Mouse (Mus musculus) liver, embryonic 11.5 days (tissue): ENCODE results near the gene Mrvi1. TPM values are rescaled to one million over a fixed set of nuclear protein-coding genes. Genes with fewer than 3 reads are reported as not detected.

ENCODE experiments used
- ATAC-seq: fragments of 200-750 bp; cut with Nextera tagmentation; replicated peaks from 2 replicates; pipeline ENCODE4 v1.8.0; 2017; ENCODE audit warnings: moderate number of reproducible peaks, mild to moderate bottlenecking, moderate TSS enrichment, moderate library complexity; ENCODE audit not compliant: low FRiP score
- DNase-seq: peaks from one replicate; pipeline ENCODE4 v3.0.0-alpha.2; 2017; ENCODE audit warnings: low spot score
- H3K27ac ChIP-seq: fragments of 300-500 bp; sonication (generic); 2 replicates; pipeline ENCODE4 v1.5.1; 2014; ENCODE audit warnings: mild to moderate bottlenecking, low read depth, low read length, control low read depth
- H3K27me3 ChIP-seq: fragments of 300-500 bp; sonication (generic); replicated peaks from 2 replicates; pipeline ENCODE4 v1.6.1; 2014; ENCODE audit warnings: low read length, mixed read lengths; ENCODE audit not compliant: control insufficient read depth, insufficient read depth
- H3K36me3 ChIP-seq: fragments of 300-500 bp; sonication (generic); 2 replicates; pipeline ENCODE4 v1.6.1; 2014; ENCODE audit warnings: mild to moderate bottlenecking, low read length, moderate library complexity, mixed read lengths; ENCODE audit not compliant: control insufficient read depth, insufficient read depth
- H3K4me1 ChIP-seq: fragments of 300-500 bp; sonication (generic); replicated peaks from 2 replicates; pipeline ENCODE4 v1.6.1; 2014; ENCODE audit warnings: low read length, mixed read lengths; ENCODE audit not compliant: control insufficient read depth, insufficient read depth
- H3K4me2 ChIP-seq: fragments of 300-500 bp; sonication (generic); 2 replicates; pipeline ENCODE4 v1.6.1; 2014; ENCODE audit warnings: mild to moderate bottlenecking, control low read depth, moderate library complexity
- H3K4me3 ChIP-seq: fragments of 300-500 bp; sonication (generic); 2 replicates; pipeline ENCODE4 v1.5.1; 2014; ENCODE audit warnings: low read depth, low read length, control low read depth
- H3K9ac ChIP-seq: fragments of 300-500 bp; sonication (generic); 2 replicates; pipeline ENCODE4 v1.6.1; 2014; ENCODE audit warnings: low read depth, low read length, control low read depth
- H3K9me3 ChIP-seq: fragments of 300-500 bp; sonication (generic); 2 replicates; pipeline ENCODE4 v1.6.1; 2016; ENCODE audit warnings: low read length, inconsistent platforms, mixed read lengths; ENCODE audit not compliant: control insufficient read depth
- WGBS: fragments of 180-500 bp; shearing (Covaris S2); extraction: QIAGEN DNeasy Blood & Tissue Kit; methylation state at CpG from one replicate; pipeline ENCODE4 v1.1.7; 2014; 5-methylcytosine and 5-hydroxymethylcytosine counted together
- polyA plus RNA-seq: library from polyadenylated mRNA; unstranded; fragments of >200 nt; fragmentation: Nextera tagmentation; extraction: Ambion mirVana; gene quantifications from 2 replicates; pipeline ENCODE4 v1.2.1, GENCODE M21; 2014

The Mrvi1 gene
- polyA plus RNA-seq, 1 experiment from 2014 or later = 20.7 TPM

DNA sequence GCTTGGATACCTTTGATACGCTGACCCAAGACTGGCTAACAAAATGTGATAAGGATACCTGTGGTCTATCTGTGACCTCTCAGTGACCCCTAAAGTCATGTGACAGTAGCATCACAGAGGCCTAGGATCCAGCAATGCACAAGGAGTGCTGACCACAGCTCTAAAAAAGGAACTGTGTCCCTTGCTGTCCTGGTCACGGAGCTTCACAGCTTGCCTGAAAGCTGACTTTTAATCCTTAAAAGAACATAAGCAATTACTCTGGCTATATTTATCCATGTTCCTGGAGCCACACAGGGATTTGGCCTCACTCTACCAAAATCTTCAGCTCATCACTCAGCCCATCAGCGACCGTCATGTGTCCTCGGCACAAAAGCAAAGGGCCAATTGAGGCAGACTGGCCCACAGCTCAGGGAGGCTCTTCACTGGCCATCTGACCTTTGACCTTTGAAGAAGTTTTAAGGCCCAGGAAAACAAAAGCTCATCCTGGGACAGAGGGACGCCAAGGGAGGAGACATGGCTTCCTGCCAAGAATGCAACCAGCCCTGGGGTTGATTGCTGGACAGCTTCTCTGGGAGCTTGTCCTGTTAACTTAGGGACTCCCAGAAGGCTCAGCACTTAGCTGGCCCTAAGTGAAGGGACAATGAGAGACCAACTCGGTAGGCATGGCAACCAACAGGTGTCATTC, 3.5 kb upstream of the Mrvi1 start:
- Histone ChIP-seq H3K4me3 (no peak overlapping the region), H3K9me3 (no peaks in the 10 kb centered on the region), H3K4me1 (peaks cover 13% of the 10 kb centered on the region), H3K36me3 (no peaks in the 10 kb centered on the region), H3K4me2 (no peak overlapping the region), H3K27me3 (no peaks in the 10 kb centered on the region), H3K9ac (no peak overlapping the region), H3K27ac (no peak overlapping the region)
- WGBS = 81% methylated on average over 7 of the region's 7 CpGs
- no peak for DNase-seq
- ATAC-seq = no peak

DNA sequence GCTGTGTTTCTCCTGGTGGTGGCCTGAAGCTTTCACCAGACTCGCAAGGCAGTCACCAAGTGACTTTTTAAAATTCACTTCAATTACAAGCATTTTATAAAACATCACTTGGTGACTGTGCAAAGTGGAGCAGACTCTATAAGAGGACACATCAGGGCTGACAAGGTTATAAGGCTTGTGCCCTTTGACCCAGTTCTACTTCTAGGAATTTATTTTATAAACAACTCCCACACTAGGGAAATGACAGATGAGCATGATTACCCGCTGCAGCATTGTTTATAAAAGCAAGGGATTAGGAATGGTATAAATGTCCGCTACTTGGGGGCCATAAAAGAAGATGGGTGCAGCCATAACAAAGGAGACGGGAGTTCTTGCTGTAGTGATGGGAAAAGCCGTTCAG, 1.4 kb upstream of the Mrvi1 start:
- 72% methylated on average over 5 of the region's 5 CpGs for WGBS
- Histone ChIP-seq H3K9ac (no peak overlapping the region), H3K4me3 (no peak overlapping the region), H3K27ac (no peak overlapping the region; the same call in 1 of the 2 replicates), H3K9me3 (no peaks in the 10 kb centered on the region), H3K4me1 (peaks cover 8% of the 10 kb centered on the region), H3K4me2 (no peak overlapping the region), H3K27me3 (no peaks in the 10 kb centered on the region), H3K36me3 (no peaks in the 10 kb centered on the region)
- ATAC-seq (no peak), DNase-seq (no peak)

DNA sequence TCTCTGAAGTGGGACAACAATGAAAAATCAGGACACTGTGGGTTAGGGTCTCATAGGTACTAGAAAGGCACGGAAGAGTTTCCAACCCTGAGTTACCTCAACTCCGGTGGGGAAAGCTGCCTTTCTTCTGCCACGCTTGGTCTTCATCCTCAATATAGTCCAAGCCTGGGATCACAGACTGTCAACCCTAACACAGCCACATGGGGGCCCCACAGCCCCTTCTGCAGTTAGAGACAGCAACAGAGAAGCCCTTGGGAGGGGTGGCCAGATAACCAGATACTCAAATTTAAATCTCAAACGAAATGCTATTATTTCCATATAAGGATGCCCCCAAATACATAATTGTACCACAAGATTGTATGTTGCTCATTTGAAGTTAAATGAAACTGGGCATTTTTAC, 503 bp upstream of the Mrvi1 start:
- Histone ChIP-seq H3K4me3 (no peak overlapping the region), H3K4me1 (peaks cover 8% of the 10 kb centered on the region)
- WGBS = 45% methylated on average over 4 of the region's 4 CpGs

DNA sequence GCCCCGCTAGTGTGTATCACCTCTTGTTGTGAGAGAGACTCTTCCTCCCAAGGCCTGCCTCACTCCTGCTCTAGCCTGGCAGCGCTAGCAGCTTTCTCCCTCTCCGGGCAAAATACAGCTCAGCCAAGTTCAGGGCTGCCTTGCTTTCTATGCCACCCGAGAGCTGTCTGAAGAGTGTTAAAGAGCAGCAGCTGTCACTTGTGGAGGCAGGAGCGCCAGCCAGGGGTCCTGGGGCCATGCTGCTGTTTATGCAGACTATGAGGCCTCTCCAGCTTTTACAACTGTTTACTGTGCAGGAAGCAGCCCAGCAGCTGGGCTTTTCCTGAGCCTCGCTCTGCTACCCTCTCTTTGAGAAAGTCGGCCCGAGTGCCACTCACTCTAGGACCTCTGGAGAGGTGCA, 1.2 kb downstream of the Mrvi1 start:
- Histone ChIP-seq H3K36me3 (no peaks in the 10 kb centered on the region), H3K4me3 (no peak overlapping the region), H3K27ac (peak overlapping the region; percentile 61), H3K4me1 (peaks cover 12% of the 10 kb centered on the region), H3K27me3 (no peaks in the 10 kb centered on the region), H3K9ac (no peak overlapping the region), H3K4me2 (peak overlapping the region; percentile 37), H3K9me3 (no peaks in the 10 kb centered on the region)
- DNase-seq = no peak
- WGBS = 65% methylated on average over 8 of the region's 8 CpGs
- no peak for ATAC-seq

More for the DNA sequence above, 503 bp upstream of the Mrvi1 start:
- no peak overlapping the region for H3K4me2 ChIP-seq
- no peaks in the 10 kb centered on the region for H3K9me3 ChIP-seq
- H3K36me3 ChIP-seq = no peaks in the 10 kb centered on the region
- DNase-seq (no peak), ATAC-seq (peak; percentile 63; the same call in 1 of the 2 replicates)
- no peaks in the 10 kb centered on the region for H3K27me3 ChIP-seq
- H3K9ac ChIP-seq = no peak overlapping the region
- H3K27ac ChIP-seq = no peak overlapping the region

GRCm38 (mm10) chr7:110977699-110978392, 4.4 kb downstream of the Mrvi1 start:
- H3K4me1 ChIP-seq = peaks cover 4% of the 10 kb centered on the region
- WGBS = 47% methylated on average over 7 of the region's 7 CpGs
- no peaks in the 10 kb centered on the region for H3K9me3 ChIP-seq
- H3K27me3 ChIP-seq = no peaks in the 10 kb centered on the region
- H3K27ac ChIP-seq = no peak overlapping the region
- DNase-seq (no peak), ATAC-seq (no peak)
- no peaks in the 10 kb centered on the region for H3K36me3 ChIP-seq
- no peak overlapping the region for H3K9ac ChIP-seq
- no peak overlapping the region for H3K4me3 ChIP-seq
- no peak overlapping the region for H3K4me2 ChIP-seq

- Histone ChIP-seq H3K36me3 (no peaks in the 10 kb centered on the region), H3K9ac (no peak overlapping the region), H3K4me1 (peaks cover 4% of the 10 kb centered on the region; the same call in 1 of the 2 replicates), H3K27me3 (no peaks in the 10 kb centered on the region), H3K9me3 (no peaks in the 10 kb centered on the region), H3K27ac (no peak overlapping the region), H3K4me2 (no peak overlapping the region), H3K4me3 (no peak overlapping the region)
- no peak for ATAC-seq
- 73% methylated on average over 4 of the region's 4 CpGs for WGBS
- DNase-seq = no peak
Observed at GRCm38 (mm10) chr7:110973450-110973849, 8.8 kb downstream of the Mrvi1 start.

- H3K27ac ChIP-seq = no peak overlapping the region
- ATAC-seq (no peak), DNase-seq (no peak)
- no peaks in the 10 kb centered on the region for H3K36me3 ChIP-seq
- no peaks in the 10 kb centered on the region for H3K9me3 ChIP-seq
- H3K27me3 ChIP-seq = no peaks in the 10 kb centered on the region
- 74% methylated on average over 2 of the region's 2 CpGs for WGBS
- peaks cover 4% of the 10 kb centered on the region; the same call in 1 of the 2 replicates for H3K4me1 ChIP-seq
- H3K9ac ChIP-seq = no peak overlapping the region
- H3K4me3 ChIP-seq = no peak overlapping the region
- H3K4me2 ChIP-seq = no peak overlapping the region
Observed at GRCm38 (mm10) chr7:110972796-110973195, 9.5 kb downstream of the Mrvi1 start.

DNA sequence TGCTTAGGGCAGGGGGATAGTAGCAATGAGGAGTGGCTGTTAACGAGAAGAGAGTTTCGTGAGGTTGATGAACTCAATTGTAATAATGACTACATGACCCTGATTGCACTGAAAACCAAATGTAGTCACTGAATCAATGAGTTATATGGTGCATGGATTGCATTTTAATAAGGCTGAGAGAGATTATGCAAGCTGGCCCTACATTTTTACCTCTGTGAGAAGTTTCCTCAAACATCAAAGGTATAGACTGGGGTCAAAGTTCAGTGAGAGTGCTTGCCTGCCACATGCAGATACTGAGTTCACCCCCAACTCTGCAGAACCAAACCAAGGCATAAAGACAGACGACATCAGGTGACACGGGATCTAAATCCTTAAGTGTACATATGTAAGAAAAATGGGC, 14.9 kb downstream of the Mrvi1 start:
- no peak for ATAC-seq
- Histone ChIP-seq H3K4me2 (no peak overlapping the region), H3K9me3 (0 out of 2 replicates have a peak, but pooled peaks cover 2% of the 10 kb centered on the region), H3K4me3 (no peak overlapping the region), H3K27ac (no peak overlapping the region), H3K9ac (no peak overlapping the region), H3K27me3 (no peaks in the 10 kb centered on the region), H3K4me1 (peaks cover 22% of the 10 kb centered on the region), H3K36me3 (no peaks in the 10 kb centered on the region)
- WGBS = 88% methylated on average over 4 of the region's 4 CpGs
- DNase-seq = no peak

DNA sequence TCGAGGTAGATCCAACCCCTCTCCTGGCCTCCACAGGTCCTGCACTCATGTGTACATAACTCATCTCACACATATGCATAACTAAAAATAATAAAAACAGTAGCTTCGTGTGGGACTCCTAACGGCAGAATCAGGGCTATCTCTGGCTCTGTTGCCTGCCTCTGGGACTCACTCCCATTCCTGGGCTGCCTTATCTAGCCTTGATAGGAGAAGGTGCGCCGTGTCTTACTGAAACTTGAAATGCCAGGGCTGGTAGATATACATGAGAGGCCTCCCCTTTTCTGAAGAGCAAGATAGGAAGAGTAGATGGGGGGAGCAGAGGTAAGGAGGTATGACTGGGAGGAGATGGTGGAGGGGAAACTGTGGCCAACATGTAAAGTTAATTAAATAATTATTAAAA, 15.4 kb downstream of the Mrvi1 start:
- Histone ChIP-seq H3K36me3 (no peaks in the 10 kb centered on the region), H3K9ac (no peak overlapping the region), H3K27me3 (no peaks in the 10 kb centered on the region), H3K4me1 (peaks cover 24% of the 10 kb centered on the region), H3K27ac (no peak overlapping the region), H3K4me3 (no peak overlapping the region), H3K4me2 (no peak overlapping the region), H3K9me3 (0 out of 2 replicates have a peak, but pooled peaks cover 2% of the 10 kb centered on the region)
- DNase-seq = no peak
- WGBS = 61% methylated on average over 5 of the region's 5 CpGs
- ATAC-seq = peak; percentile 61
